In the genomic region with DNA sequence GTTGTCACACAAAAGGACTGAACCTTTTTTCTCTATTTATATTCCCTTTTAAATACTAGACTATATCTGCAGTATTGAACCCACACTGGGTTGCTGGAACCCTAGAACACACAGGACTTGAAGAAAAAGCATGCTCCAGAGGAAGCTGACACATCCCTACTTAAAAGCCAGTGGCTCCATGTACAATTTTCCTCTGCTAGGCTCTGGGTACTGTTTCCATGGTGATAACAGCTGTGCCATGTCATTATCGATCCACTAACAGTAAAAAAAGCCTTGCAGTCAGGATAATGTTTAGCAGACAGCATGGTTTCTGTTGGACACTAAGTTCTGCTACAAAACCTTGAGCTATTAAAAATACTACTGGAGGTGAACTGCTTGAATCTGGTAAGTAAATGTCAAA, we compare ENCODE assay signal across 30 mouse cellular contexts. TPM values are rescaled to one million over a fixed set of nuclear protein-coding genes. Genes with fewer than 3 reads are reported as not detected.
DNase-seq lines count a peak whose midpoint lies in the region; ATAC-seq and TF ChIP-seq lines count a peak whose summit lies in the region.
"Had no signal": no experiment of that assay in that cellular context is flagged by ENCODE, and none has a peak within 500 bp of the region (broad histone marks: within the 10 kb centered on the region; RNA-seq: fewer than 3 reads in every experiment).

No protein-coding gene starts in this region.

- H3K9ac ChIP-seq in hindbrain, postnatal 0 days (replicated peaks; ENCODE audit: low read length) = no peak overlapping the region
- no peak overlapping the region for H3K9ac ChIP-seq in hindbrain, embryonic 13.5 days
- no peak overlapping the region for H3K9ac ChIP-seq in midbrain, embryonic 15.5 days
- no peak overlapping the region for H3K9ac ChIP-seq in midbrain, embryonic 11.5 days (ENCODE audit: low read length)
- H3K9ac ChIP-seq: embryonic facial prominence, embryonic 13.5 days; forebrain, embryonic 12.5 days; forebrain, postnatal 0 days; hindbrain, embryonic 12.5 days had no signal

- no peak for TF ChIP-seq CTCF in hindbrain, postnatal 0 days (IDR thresholded peaks at IDR 0.05; ENCODE audit: low read depth)
- TF ChIP-seq CTCF in brain, embryonic 14.5 days (IDR thresholded peaks at IDR 0.05; ENCODE audit: borderline replicate concordance, extremely low read depth, insufficient read depth, insufficient read length) = no peak
- TF ChIP-seq CTCF in cerebellum, adult 2 months (IDR thresholded peaks at IDR 0.05; ENCODE audit: borderline replicate concordance, insufficient read depth, low read depth, low read length) = no peak

- 50% methylated on average over 1 of the region's 1 CpGs for WGBS in hindbrain, postnatal 0 days
- WGBS in hindbrain, embryonic 13.5 days = 33% methylated on average over 1 of the region's 1 CpGs
- WGBS in midbrain, embryonic 15.5 days = 33% methylated on average over 1 of the region's 1 CpGs
- 65% methylated on average over 1 of the region's 1 CpGs for WGBS in midbrain, embryonic 11.5 days
- WGBS in cerebellum, adult 2 months = 48% methylated on average over 1 of the region's 1 CpGs

- H3K36me3 ChIP-seq in hindbrain, postnatal 0 days (ENCODE audit: insufficient read depth, low read length) = no peaks in the 10 kb centered on the region
- no peaks in the 10 kb centered on the region for H3K36me3 ChIP-seq in hindbrain, embryonic 13.5 days
- H3K36me3 ChIP-seq in midbrain, embryonic 15.5 days (replicated peaks) = no peaks in the 10 kb centered on the region
- H3K36me3 ChIP-seq in midbrain, embryonic 11.5 days (ENCODE audit: control insufficient read depth, insufficient read depth, low read length) = no peaks in the 10 kb centered on the region
- H3K36me3 ChIP-seq: embryonic facial prominence, embryonic 10.5 days; embryonic facial prominence, embryonic 13.5 days; forebrain, embryonic 12.5 days; G1E; hindbrain, embryonic 12.5 days had no signal

- H3K4me3 ChIP-seq in hindbrain, postnatal 0 days (ENCODE audit: low read length) = no peak overlapping the region
- H3K4me3 ChIP-seq in hindbrain, embryonic 13.5 days = no peak overlapping the region
- no peak overlapping the region for H3K4me3 ChIP-seq in midbrain, embryonic 15.5 days
- no peak overlapping the region for H3K4me3 ChIP-seq in midbrain, embryonic 11.5 days (ENCODE audit: low read depth, low read length)
- H3K4me3 ChIP-seq in cerebellum, adult 2 months (replicated peaks; ENCODE audit: insufficient read depth, low read depth, low read length) = no peak overlapping the region
- H3K4me3 ChIP-seq: embryonic facial prominence, embryonic 10.5 days; embryonic facial prominence, embryonic 13.5 days; erythroblast, embryonic 14.5 days; forebrain, embryonic 12.5 days; gastrocnemius, adult 2 months; hindbrain, embryonic 12.5 days had no signal

- TF ChIP-seq POLR2A in brain, embryonic 14.5 days (IDR thresholded peaks at IDR 0.05; ENCODE audit: borderline replicate concordance, extremely low read depth, insufficient read depth, insufficient read length, poor library complexity, severe bottlenecking) = no peak
- no peak for TF ChIP-seq POLR2A in cerebellum, adult 2 months (IDR thresholded peaks at IDR 0.05; ENCODE audit: borderline replicate concordance, insufficient read depth, low read length)

- H3K9me3 ChIP-seq in hindbrain, postnatal 0 days (ENCODE audit: low read length) = no peaks in the 10 kb centered on the region
- no peaks in the 10 kb centered on the region for H3K9me3 ChIP-seq in hindbrain, embryonic 13.5 days
- no peaks in the 10 kb centered on the region for H3K9me3 ChIP-seq in midbrain, embryonic 15.5 days
- H3K9me3 ChIP-seq in midbrain, embryonic 11.5 days (ENCODE audit: control insufficient read depth, low read length) = no peaks in the 10 kb centered on the region
- H3K9me3 ChIP-seq: embryonic facial prominence, embryonic 10.5 days; embryonic facial prominence, embryonic 13.5 days; forebrain, embryonic 12.5 days; G1E; hindbrain, embryonic 12.5 days had no signal

- H3K4me1 ChIP-seq in hindbrain, postnatal 0 days (ENCODE audit: insufficient read depth, low read length) = no peaks in the 10 kb centered on the region
- H3K4me1 ChIP-seq in hindbrain, embryonic 13.5 days (replicated peaks) = no peaks in the 10 kb centered on the region
- no peaks in the 10 kb centered on the region for H3K4me1 ChIP-seq in midbrain, embryonic 15.5 days
- H3K4me1 ChIP-seq in midbrain, embryonic 11.5 days (ENCODE audit: control insufficient read depth, insufficient read depth, low read length) = no peaks in the 10 kb centered on the region
- H3K4me1 ChIP-seq in cerebellum, adult 2 months (ENCODE audit: control insufficient read depth, insufficient read depth, low read length) = no peaks in the 10 kb centered on the region
- H3K4me1 ChIP-seq: embryonic facial prominence, embryonic 10.5 days; embryonic facial prominence, embryonic 13.5 days; forebrain, embryonic 12.5 days; hindbrain, embryonic 12.5 days had no signal

- no peaks in the 10 kb centered on the region for H3K27me3 ChIP-seq in hindbrain, postnatal 0 days (ENCODE audit: insufficient read depth, low read length)
- H3K27me3 ChIP-seq in hindbrain, embryonic 13.5 days = no peaks in the 10 kb centered on the region
- no peaks in the 10 kb centered on the region for H3K27me3 ChIP-seq in midbrain, embryonic 15.5 days (replicated peaks)
- no peaks in the 10 kb centered on the region for H3K27me3 ChIP-seq in midbrain, embryonic 11.5 days (ENCODE audit: control insufficient read depth, insufficient read depth, low read length)
- no peaks in the 10 kb centered on the region for H3K27me3 ChIP-seq in cerebellum, adult 2 months (ENCODE audit: control insufficient read depth, insufficient read depth, low read length)
- H3K27me3 ChIP-seq: CH12.LX; embryonic facial prominence, embryonic 13.5 days; forebrain, embryonic 12.5 days; hindbrain, embryonic 12.5 days had no signal

- no peak overlapping the region for H3K4me2 ChIP-seq in hindbrain, postnatal 0 days (ENCODE audit: low read depth, low read length)
- no peak overlapping the region for H3K4me2 ChIP-seq in hindbrain, embryonic 13.5 days
- no peak overlapping the region for H3K4me2 ChIP-seq in midbrain, embryonic 15.5 days
- no peak overlapping the region for H3K4me2 ChIP-seq in midbrain, embryonic 11.5 days
- H3K4me2 ChIP-seq: embryonic facial prominence, embryonic 13.5 days; forebrain, embryonic 12.5 days; heart, embryonic 11.5 days; hindbrain, embryonic 12.5 days had no signal

- peak; percentile 2 for DNase-seq in hindbrain, postnatal 0 days (ENCODE audit: low spot score)
- no peak for DNase-seq in midbrain, embryonic 11.5 days (ENCODE audit: low spot score, missing footprints)
- DNase-seq in brain, embryonic 14.5 days (ENCODE audit: low read depth) = peak; percentile 36
- peak; percentile 1 for DNase-seq in retina, embryonic 14.5 days (ENCODE audit: low spot score)
- DNase-seq in cerebellum, adult 2 months = no peak
- DNase-seq: adrenal gland, postnatal 10 days; adrenal gland, postnatal 36 days; B cell, adult 2 months; cerebellum, adult 18-20 months; cerebellum, postnatal 10 days; cerebellum, postnatal 36 days; embryo, embryonic 11 days; forebrain, postnatal 0 days; gastrocnemius, adult 2 months; gastrocnemius, postnatal 14 days; heart, adult 11 months had no signal

- no peak overlapping the region for H3K27ac ChIP-seq in hindbrain, postnatal 0 days
- H3K27ac ChIP-seq in hindbrain, embryonic 13.5 days = no peak overlapping the region
- H3K27ac ChIP-seq in midbrain, embryonic 15.5 days = no peak overlapping the region
- no peak overlapping the region for H3K27ac ChIP-seq in midbrain, embryonic 11.5 days (ENCODE audit: low read depth, low read length)
- no peak overlapping the region for H3K27ac ChIP-seq in cerebellum, adult 2 months (ENCODE audit: insufficient read depth, low read length)
- H3K27ac ChIP-seq: embryonic facial prominence, embryonic 10.5 days; embryonic facial prominence, embryonic 13.5 days; forebrain, embryonic 12.5 days; gastrocnemius, adult 2 months; hindbrain, embryonic 12.5 days had no signal

- ATAC-seq in hindbrain, postnatal 0 days = no peak
- ATAC-seq in hindbrain, embryonic 13.5 days (ENCODE audit: low FRiP score) = no peak
- ATAC-seq in midbrain, embryonic 15.5 days (replicated peaks) = peak; percentile 72
- ATAC-seq in midbrain, embryonic 11.5 days (ENCODE audit: low FRiP score) = no peak
- ATAC-seq in megakaryocyte, adult 5-6 weeks (ENCODE audit: poor library complexity, severe bottlenecking) = no peak
- ATAC-seq: forebrain, postnatal 0 days; hindbrain, embryonic 16.5 days; inflammation-experienced regulatory T-cells, adult 6 months; Patski had no signal

RNA-seq across cellular contexts. Expression of a gene that starts 50.6 kb away (rescaled TPM):
- 17.9 and 22.1 TPM in 2 replicates for total RNA-seq in hindbrain, postnatal 0 days (2014; rRNA removed)
- polyA plus RNA-seq in hindbrain, postnatal 0 days (2015; fragmentation: Nextera tagmentation; extraction: Ambion mirVana) = 7.0 and 7.8 TPM in 2 replicates
- 14.4 and 15.8 TPM in 2 replicates for polyA plus RNA-seq in hindbrain, embryonic 13.5 days (2015; fragmentation: Nextera tagmentation; extraction: Ambion mirVana)
- polyA plus RNA-seq in midbrain, embryonic 15.5 days (2015; fragmentation: Nextera tagmentation; extraction: Ambion mirVana) = 12.0 and 13.9 TPM in 2 replicates
- 24.2 and 29.0 TPM in 2 replicates for polyA plus RNA-seq in midbrain, embryonic 11.5 days (2014; fragmentation: Nextera tagmentation; extraction: Ambion mirVana)
- 17.4 and 21.0 TPM in 2 replicates for polyA plus RNA-seq in brain, embryonic 14.5 days (2012; rRNA removed)
- 6.7 and 7.0 TPM in 2 replicates for polyA plus RNA-seq in cerebellum, adult 2 months (2012; rRNA removed)
- 161 and 164 TPM in 2 replicates for total RNA-seq in megakaryocyte, adult 5-6 weeks (2015)
- 155 and 169 TPM in 2 replicates for total RNA-seq in megakaryocyte, adult 5-6 weeks (2017)
- total RNA-seq: G1E had no signal
- polyA plus RNA-seq: erythroblast, embryonic 14.5 days; G1E had no signal

Comparison
In these comparisons a context has a peak if more than half of its experiments do, and no peak if none do; other contexts are left out.
1. DNase-seq: peak in hindbrain, postnatal 0 days (single experiment), brain, embryonic 14.5 days (single experiment) and retina, embryonic 14.5 days (single experiment); none in midbrain, embryonic 11.5 days (single experiment) and cerebellum, adult 2 months (0 of 2).